Mouse (Mus musculus): ENCODE measurements around the gene Srp14. TPM values are rescaled to one million over a fixed set of nuclear protein-coding genes. Genes with fewer than 3 reads are reported as not detected.

Gene Srp14
- total RNA-seq, 2 experiments from 2014 or later = 217 to 225 TPM

DNA sequence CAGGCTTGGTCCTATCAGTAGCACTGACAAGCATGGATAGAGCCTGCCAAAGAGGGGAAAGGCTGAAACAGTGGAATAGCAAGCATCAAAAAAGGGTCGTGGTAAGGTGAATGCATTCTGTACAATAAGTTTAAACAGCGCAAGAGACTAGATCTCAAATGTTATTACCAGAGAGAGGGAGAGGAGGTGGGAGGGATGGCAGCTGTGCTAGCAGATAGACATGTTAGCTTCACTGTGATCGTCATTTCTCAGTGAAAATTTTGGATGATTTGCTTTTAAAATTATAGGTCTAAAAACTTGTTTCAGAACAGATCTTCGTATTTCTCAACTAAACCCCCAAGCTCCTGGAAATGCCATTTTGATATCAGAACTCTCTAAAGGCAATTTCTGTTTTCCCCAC lies 36.8 kb downstream of the Srp14 start:
- DNase-seq (ENCODE audit: low spot score in 2 of 2) = no peak

DNA sequence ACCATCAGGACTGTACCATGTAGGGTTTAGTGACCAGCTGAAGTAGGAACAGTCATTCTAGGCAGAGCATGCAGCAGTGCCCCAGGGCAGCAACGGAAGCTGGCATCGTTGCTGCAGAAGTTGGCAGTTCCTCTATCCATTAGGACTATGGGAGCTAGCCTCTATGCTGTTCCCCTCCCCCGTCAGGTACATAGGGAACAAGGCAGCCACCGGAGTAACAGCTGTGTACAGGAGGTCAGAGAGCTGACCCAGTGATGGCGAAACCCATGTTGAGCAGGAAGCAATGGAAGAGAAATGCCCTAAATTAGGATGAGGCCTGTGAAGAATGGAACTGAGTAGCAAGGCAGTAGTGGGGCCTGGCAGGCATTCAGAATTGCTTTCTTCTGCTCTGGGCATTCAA lies 37.3 kb downstream of the Srp14 start:
- no peak for DNase-seq (ENCODE audit: low spot score in 2 of 2)

DNA sequence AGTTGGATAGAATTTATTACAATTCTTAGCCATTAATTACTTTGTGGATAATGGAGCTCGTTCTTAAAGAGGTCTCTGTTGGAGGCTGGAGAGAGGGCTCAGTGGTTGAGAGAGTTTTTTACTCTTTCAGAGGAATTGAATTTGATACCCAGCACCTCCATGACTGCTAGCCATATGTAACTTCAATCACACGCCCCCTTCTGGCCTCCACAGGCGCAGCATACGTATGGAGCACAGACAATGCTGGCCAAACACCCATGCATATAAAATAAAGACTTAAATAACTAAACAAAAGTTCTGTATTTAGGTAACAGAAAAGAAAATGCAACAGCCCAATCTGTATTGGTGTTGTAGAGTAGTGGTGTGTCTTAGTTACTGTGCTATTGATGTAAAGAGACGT lies 47.9 kb downstream of the Srp14 start:
- DNase-seq (ENCODE audit: low spot score in 2 of 2) = peak in 1 of 2 experiments; percentile 38

- no peak for DNase-seq (ENCODE audit: low spot score in 2 of 2)
These were observed 48.9 kb downstream of the Srp14 start for GRCm38 (mm10) chr2:118430630-118431029.

DNA sequence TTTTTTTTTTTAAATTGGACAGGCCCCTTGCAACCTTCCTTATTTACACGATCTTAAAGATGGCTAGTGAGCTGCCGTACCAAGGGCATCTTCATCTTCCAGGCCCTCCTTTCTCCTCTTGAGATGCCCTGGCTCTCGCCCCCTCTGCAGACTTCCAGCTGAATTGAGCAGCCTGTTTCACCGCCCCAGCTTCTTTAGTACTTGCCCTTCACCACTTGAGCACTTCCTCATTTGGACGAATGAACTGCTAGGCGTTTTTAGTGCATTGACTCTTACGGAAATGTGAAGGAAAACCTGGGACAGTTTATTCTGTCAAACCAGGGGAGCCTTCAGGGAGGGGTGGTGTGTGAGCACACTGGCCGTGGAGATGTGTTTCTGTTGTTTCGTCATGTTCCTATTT lies 50.2 kb downstream of the Srp14 start:
- DNase-seq (ENCODE audit: low spot score in 2 of 2) = no peak

- DNase-seq (ENCODE audit: low spot score in 2 of 2) = no peak
These were observed 51.2 kb downstream of the Srp14 start for GRCm38 (mm10) chr2:118428296-118428695.

Other genes with a start within 250 kb of the Srp14 start
- under 1 TPM in 1 of 2 experiments, not detected in 1; 0.26 TPM for gene Fsip1, start 222.7 kb downstream of the Srp14 start, total RNA-seq (2021)
- 1 to 10 TPM; 5.1 to 5.7 TPM for gene Gpr176, start 106.3 kb downstream of the Srp14 start, total RNA-seq (2021)
- 10 to 100 TPM; 16.3 to 16.5 TPM for gene Eif2ak4, start 91.1 kb downstream of the Srp14 start, total RNA-seq (2021)
- gene Bmf, start 70.0 kb upstream of the Srp14 start, total RNA-seq (2021) = 1 to 10 TPM; 6.6 to 6.8 TPM
- 1 to 10 TPM; 1.3 to 2.5 TPM for gene Bub1b, start 118.5 kb upstream of the Srp14 start, total RNA-seq (2021)
- gene Pak6, start 183.6 kb upstream of the Srp14 start, total RNA-seq (2021) = 10 to 100 TPM; 11.5 to 19.4 TPM
- under 1 TPM; 0.06 to 0.40 TPM for gene Ankrd63, start 224.3 kb upstream of the Srp14 start, total RNA-seq (2021)
- 1 to 10 TPM; 2.5 to 2.8 TPM for gene Plcb2, start 248.7 kb upstream of the Srp14 start, total RNA-seq (2021)